Mouse (Mus musculus) T-helper 17 cell (primary cell): ENCODE results near the gene Msl1.

Experiments used
- in situ Hi-C, 2 experiments: fragments of 300-600 bp; cut with MboI, MseI; formaldehyde crosslinking; loops; 1 replicate in 1 of 2; 2 replicates in 1 of 2; pipeline ENCODE4 v1.15.1; 2025; ENCODE audit warnings: high pct_unique_total_duplicates in 2 of 2

Gene Msl1

DNA sequence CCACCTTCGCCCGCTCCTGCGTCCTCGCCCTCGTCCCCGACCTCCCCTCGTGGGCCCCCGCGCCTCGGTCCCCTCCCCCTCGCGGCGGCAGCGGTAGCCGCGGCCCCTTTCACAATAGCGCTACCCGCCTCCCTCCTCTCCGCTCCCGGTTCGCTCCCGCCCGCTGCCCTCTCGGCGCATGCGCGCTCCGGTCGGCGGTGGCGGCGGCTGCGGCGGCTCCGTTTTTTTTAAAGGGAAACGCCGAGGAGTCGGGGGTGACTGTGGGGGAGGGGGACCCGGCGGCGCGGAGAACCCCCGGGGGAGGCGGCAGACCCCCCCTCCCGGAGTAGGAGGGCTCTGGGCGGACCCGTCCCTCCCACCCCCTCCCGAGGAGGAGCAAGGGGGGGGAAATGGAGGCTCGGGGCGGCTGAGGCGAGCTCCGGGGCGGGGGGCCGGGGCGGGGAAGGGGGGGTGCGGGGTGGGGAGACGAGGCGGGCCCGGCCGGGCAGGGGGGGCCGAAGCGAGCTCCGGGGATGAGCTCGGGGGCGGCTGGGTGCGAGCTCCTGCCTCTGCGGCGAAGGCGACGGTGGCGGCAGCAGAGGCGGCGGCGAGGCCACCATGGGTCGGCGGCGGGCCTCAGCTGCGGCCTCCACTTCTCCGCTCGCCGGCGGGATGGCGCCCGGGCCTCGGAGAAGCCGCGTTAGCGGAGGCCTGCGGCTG is at the start of gene Msl1:
Gene Msl1, plus strand, starts transcription at position 502 of the 699 bp plus-strand sequence.
- in situ Hi-C loops = loop anchor here in 1 of 2 experiments (25.0 kb wide), 1 partner anchor 1658 kb away; no protein-coding TSS in a partner anchor

DNA sequence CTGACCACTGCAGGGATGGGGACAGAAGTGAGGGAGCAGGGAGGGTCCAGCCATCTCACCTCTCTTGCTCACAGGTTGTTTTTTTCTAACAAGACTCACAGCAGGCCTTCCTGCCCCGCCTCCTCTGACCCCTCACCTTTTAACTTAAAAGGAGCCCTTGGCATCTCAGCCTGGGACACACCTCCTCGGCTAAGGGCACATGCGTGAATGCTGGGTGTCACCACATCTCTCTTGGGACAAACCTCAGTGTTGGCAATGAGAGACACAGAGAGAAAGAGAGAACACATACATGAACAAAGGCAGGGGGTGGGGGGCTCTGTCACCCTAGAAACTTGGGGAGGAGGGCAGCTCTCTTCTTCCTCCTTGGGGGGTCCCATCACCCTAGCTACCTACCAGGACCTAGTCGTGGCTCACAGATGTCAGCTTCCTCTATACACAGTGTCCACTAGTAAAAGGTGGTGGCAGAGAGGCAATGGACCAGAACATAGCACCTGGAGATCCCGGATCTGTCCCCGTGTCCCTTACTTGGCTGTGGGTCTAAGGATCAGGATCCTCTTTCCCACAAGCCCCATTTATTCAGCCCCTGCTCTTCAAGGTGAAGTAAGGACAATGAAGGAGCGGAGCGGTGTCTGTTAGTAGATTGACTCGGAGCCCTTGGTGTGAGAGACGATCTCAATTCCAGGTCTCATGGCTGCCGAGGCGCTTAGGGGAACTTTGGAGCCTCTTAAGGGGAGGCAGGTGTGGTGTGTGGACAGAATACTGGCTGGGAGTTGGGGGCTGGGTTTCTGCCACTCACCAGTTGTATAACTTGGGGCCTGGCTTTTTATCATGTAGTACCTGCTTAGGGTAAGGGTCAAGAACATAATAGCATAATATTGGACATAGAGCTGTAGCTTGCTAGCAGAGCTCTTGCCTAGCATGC is 49.1 kb upstream of the Msl1 start:
- in situ Hi-C loops = loop anchor here in 1 of 2 experiments (25.0 kb wide), 1 partner anchor 884 kb away; no protein-coding TSS in a partner anchor

DNA sequence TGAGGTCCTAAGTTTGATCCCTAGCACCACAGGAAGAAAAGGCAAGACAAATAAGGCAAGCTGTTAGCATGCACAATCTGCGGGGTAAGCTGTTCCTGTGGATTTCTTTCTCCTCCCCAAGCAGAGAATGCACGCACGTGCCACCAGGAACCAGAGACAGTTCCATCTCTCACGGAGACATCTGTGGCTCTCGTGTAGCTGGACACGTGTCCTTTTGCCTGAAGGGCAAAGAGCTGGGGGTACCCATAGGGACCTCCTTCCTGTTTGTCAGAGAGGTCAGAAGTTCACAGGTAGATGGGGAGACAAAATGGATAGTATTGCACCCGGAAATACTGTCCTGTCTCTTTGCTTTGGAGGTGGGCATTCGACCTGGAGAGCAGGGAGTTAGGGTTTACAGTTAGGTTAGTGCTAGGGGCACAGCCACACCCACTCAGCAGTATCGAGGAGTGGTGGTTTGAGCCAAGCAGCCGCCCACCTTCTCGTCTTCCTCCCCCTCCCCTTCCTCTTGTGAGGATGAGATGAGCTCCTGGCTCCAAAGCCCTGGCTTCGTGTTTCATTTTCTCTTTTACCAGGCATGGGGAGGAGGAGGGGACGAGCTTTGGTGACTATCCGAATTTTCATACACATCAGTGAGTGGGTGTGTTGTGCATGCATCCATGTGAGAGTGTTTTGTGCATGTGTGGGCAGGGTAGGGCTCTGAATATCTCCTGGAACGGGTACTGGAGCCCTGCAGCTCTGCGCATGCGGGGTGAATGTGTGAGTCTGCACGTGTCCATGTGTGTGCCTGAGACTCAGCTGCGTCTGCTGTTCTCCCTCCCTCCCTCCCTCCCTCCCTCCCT is 48.2 kb upstream of the Msl1 start:
- in situ Hi-C loops = loop anchor here in 1 of 2 experiments (25.0 kb wide), 1 partner anchor 885 kb away; no protein-coding TSS in a partner anchor

DNA sequence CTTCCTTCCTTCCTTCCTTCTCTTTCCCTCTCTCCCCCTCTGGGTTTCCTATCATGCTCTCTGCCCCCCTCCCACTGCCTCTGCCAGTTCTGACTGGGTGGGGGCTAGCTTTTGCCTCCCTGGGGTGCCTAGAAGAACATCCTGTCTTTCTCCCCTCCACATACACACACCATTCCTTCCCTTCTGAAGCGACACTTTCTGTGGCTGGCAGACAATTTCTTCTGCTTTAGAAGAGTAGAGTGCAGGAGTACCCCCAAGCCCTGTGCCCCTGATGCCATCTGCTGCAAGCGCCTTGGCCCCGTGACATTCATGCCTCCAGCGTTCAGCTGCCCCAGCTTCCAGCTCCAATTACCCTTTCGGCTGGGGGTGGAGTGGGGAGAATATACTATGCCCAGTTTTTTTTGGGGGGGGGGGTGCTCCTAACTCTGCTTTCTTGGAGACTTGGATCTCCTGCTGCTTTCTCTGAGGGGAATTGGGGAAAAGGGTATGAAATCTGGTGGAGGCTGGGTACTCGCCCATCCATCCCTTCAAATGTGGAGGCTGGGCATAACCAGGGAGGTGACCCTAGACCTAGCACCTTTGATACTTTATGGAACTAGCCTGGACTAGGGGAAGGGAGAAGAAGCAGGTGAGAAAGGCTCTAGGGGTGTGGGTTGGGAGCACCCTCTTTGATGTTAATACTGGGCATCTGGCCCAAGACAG is 47.4 kb upstream of the Msl1 start:
- in situ Hi-C loops = loop anchor here in 1 of 2 experiments (25.0 kb wide), 1 partner anchor 886 kb away; no protein-coding TSS in a partner anchor

DNA sequence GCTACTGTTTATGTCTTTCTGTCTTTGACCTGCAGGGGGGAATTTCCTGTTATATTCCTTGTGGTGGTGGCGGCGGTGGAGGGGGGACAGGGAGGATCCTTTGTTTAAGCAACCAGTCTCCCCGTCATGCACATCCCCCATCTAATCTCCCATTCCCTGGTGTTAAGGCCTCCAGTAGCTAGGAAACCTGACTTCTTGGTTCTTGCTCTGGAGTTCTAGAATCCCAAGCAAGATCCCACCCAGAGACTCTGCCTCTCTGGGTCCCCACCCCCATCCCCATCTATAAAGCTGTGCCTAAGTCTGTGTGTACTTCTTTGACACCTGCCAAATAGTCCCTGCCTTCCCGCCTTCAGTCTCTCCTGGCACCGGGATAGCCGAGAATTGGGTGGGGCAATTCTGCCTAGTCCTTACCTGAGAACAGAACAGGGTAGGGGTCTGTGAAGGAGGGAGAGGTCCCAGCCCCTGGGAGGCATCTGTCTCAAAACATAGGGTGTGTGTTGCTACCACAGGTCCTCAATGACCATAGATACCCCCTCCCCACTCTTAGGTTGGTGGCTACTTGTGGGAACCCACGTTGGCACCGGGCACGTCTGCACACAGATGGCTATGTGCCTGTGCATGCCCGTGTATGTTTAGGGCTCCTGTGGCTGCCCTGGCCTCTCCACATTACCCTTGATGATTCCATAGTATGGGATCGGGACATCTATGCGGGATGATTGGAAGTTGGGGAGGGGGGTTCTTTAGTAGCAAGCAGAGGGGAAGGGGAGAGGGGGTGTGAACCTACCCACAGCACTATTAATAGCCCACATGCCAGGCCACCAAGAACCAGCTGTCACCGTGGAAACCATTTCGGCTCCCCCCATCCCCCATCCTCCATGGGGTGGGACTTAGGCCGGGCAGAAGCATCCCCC is 46.6 kb upstream of the Msl1 start:
- in situ Hi-C loops = loop anchor here in 1 of 2 experiments (25.0 kb wide), 1 partner anchor 886 kb away; no protein-coding TSS in a partner anchor

GRCm38 (mm10) chr11:98749716-98750115 is 45.6 kb upstream of the Msl1 start:
- in situ Hi-C loops = loop anchor here in 1 of 2 experiments (25.0 kb wide), 1 partner anchor 887 kb away; no protein-coding TSS in a partner anchor

DNA sequence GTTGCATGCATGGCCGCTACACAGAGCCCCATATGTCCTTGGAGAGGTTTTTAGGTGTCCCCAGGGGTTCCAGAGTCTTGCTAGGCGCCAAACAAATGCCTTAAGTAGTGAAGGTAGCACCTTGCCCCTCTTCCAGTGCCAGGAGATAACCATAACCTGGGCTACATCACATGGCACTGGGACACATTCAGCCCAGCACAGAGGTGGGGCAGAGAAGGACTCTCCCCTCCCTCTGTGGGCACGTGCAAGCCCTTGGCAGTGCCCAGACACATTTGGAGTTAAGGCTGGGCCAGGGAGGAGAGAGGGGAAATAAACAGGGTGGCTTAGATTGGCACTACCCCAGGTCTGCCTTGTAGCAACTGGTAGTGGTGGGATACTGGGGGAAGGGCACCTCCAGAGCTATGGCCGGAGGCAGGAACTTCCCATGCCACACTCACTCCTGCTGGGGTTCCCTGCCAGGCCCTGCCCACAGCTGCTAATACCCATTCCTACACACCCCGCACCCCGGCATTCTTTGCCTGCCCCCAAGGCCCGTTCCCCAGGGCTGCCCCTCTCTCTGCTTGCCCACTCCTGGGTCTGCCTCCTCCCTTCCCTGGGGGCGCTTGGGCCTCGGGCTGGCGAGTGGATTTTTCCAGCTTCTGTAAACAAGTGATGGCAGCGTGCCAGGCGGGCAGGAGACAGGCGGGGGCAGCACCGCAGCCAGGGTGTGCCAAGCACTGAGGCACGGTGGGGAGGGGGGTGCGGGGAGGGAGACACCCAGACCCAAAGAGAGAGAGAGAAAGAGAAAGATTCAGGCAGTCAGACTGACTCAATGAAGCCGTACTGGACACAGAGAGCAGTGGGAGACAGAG is 44.7 kb upstream of the Msl1 start:
- in situ Hi-C loops = no loop called here

DNA sequence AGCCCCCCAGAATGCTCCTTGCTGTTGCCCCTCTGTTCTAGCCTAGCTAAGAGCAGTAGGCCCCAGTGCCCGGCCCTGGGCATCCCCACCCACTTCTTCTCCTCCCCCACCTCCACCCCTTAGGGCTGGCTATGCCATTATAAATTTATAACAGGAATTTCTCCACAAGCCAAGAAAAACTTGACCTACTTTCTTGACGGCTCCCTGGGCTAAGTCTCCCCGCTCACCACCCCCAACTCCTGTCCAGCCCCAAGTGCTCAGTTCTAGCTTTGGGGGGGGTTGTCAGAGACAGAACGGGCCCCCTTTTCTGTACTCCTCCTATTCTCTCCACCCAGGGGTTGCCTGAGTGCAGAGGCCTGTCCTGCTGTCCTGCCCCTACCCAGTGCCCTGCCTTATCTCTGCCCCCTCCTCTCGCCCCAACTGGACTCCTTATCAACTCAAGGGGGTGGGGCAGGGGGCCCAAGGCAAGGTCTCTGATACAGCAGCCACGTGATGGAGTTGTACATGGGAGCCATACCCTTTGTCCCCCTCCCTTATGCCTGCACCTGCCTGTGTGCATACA is 44.0 kb upstream of the Msl1 start:
- in situ Hi-C loops = no loop called here

GRCm38 (mm10) chr11:98752562-98753140 is 42.7 kb upstream of the Msl1 start:
- in situ Hi-C loops = no loop called here

GRCm38 (mm10) chr11:98753264-98753663 is 42.1 kb upstream of the Msl1 start:
- in situ Hi-C loops = no loop called here

DNA sequence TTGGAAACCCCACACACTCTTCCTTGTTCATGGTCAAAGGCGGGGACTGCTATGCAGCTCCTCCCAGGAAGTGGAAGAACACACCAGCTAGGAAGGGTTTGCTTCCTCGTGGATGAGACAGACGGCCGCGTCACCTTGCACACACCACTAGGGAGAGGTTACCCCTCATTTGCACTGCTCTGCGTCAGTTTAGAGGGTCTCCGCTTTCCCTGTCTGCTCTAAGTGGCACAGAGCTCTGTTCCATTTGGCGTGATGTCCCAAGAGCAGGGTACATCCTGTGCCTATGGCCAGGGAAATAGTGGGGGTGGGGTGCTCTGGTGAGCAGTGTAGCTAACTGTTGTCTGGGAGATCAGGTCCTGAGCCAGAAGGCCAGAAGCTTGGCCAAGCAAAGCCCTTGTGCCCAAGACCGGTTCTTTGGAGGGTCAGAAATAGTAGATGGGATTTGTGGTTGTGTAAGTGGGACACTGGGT is 41.1 kb upstream of the Msl1 start:
- in situ Hi-C loops = no loop called here

DNA sequence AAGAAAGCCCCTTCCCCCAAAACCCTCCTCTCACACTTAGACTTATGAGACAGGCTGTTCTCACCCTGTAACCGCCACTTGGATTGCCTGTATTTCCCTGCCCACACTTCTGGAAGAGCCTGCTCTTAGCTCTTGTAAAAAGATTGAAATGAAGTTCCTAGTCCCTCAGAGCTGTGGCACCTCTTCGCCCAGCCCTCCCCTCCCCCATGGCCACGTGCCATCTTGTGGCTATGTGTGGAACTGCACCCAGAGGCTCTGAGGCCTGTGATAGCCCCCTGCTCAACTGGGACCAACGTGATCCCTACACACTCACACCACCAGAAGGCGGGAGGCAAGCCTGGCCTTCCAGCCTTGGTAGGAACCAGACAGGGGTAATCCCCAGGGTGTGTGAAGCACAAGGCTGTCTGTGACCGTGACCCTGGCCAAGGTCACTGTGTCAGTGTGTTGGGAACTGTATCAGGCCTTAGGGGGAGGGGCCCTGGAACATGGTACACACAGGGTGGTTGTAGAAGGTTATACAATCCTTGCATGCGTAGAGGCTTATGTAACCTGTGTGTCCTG is 40.6 kb upstream of the Msl1 start:
- in situ Hi-C loops = loop anchor here in 1 of 2 experiments (5.0 kb wide), 1 partner anchor 52 kb away; the partner anchor contains the start of gene Csf3

- in situ Hi-C loops = loop anchor here in 1 of 2 experiments (5.0 kb wide), 1 partner anchor 54 kb away; the partner anchor contains the start of gene Csf3
These were observed 39.5 kb upstream of the Msl1 start for GRCm38 (mm10) chr11:98755726-98756380.

DNA sequence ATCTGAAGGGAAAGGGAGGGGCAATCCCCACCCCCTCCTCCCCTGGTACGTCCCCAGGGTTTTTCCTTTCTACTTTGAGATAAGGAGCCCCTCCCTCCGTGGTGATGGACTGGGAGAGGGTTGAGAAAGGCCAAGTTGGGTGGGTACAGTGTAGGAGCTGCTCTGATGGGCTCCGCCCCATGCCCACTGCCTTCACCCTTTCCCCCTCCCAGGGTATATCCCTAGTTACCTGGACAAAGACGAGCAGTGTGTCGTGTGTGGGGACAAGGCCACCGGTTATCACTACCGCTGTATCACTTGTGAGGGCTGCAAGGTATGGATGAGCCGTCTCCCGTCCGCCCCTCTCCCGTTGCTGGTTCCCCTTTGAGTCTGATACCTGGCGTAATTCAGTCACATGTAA is 38.6 kb upstream of the Msl1 start:
- in situ Hi-C loops = loop anchor here in 1 of 2 experiments (5.0 kb wide), 1 partner anchor 54 kb away; the partner anchor contains the start of gene Csf3

GRCm38 (mm10) chr11:98761939-98762338 is 33.4 kb upstream of the Msl1 start:
- in situ Hi-C loops = loop anchor here in 1 of 2 experiments (5.0 kb wide), 1 partner anchor 730 kb away; no protein-coding TSS in a partner anchor

- in situ Hi-C loops = loop anchor here in 1 of 2 experiments (5.0 kb wide), 1 partner anchor 731 kb away; no protein-coding TSS in a partner anchor
These were observed 32.4 kb upstream of the Msl1 start for GRCm38 (mm10) chr11:98762756-98763501.
